Mouse (Mus musculus) gonadal fat pad, adult 2 months (tissue): Measurements from ENCODE around the gene Amz1. TPM values are rescaled to one million over a fixed set of nuclear protein-coding genes. Genes with fewer than 3 reads are reported as not detected.

Source experiments
- DNase-seq: peaks from one replicate; pipeline ENCODE4 v3.0.0-alpha.2; 2012; ENCODE audit warnings: low read depth
- polyA plus RNA-seq: library from polyadenylated mRNA; depleted of rRNA; stranded (reverse); fragments of >200 nt; gene quantifications from 2 replicates; pipeline ENCODE4 v1.2.3, GENCODE M21; 2012; rRNA removed

Gene Amz1
- polyA plus RNA-seq, result 1.8 TPM in 2 replicates

DNA sequence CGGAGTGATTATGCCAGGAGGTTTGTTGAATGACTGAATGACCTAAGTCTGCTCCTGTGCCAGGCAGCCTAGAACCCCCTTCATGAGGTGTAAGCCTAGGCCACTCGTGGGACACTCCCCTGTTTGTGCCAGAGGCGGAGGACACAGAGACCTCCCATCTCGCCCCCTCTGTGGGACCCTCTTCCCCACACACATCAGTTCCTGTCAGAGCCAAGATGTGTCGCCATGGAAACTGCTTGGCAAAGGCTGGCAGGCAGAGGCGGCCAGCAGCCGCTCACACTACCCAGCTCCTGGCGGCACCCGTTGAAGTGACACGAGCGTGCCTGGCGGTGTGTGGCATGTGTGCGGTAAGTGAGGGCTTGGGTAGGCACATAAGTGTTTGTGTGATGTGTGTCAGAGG lies at the start of gene Amz1:
Gene Amz1, plus strand, starts transcription at position 306 of the 400 bp plus-strand sequence.
- DNase-seq, result no peak

DNA sequence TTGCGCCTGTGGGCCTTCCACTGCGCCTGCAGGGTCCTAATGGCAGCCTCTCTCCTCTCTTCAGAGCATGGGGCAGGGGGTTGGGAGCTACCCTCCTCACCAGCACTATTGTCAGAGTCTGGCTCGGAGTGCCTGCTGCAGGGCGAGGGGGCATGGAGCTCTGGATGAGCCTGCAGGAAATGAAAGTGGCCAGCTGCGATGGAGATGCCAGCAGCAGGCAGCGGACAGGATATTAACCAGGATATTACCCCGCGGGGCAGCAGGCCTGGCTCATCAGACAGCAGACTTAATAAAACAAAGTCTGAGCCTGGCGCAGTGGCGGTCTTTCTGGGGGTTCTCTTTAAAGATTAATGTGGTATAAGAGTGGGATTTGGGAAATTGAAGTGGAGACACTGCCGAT lies 48.8 kb upstream of the Amz1 start:
- DNase-seq, result no peak

DNA sequence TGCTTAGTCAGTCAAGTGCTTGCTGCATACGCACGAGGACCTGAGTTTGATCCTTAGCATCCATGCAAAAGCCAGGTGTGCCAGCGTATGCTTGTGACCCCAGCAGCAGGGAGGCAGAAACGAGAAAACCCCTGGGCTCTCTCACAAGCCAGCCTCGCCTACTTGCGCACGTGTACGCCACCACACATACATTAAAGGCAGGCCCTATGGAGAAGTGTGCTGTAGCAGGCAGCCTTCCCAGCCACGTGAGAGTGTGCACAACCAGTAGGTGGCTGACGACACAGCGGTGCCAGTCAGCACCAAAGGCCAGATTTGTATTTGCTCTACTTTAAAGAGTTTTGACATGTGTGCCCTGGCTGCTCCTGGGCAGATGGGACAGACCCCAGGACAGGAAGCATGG lies 48.3 kb upstream of the Amz1 start:
- DNase-seq, result no peak

DNA sequence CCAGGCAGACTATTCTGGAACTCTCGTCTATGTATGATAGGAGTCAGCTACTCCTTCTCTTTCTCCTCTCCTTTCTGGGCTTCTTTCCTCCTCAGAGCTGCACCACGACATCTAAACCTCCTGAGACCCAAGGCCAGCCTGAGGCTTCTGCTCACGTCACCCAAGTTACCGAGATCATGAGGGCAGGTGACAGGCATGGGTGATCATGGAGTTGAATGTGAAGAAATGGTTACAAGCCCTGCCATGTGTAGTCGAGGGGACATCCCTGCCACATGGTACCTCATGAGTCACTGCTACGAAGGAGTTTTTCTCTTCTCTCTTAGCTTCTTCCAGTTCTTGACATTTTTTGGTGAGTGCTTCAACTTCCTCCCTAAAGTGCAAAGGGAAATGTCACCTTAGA lies 46.8 kb upstream of the Amz1 start:
- no peak for DNase-seq

DNA sequence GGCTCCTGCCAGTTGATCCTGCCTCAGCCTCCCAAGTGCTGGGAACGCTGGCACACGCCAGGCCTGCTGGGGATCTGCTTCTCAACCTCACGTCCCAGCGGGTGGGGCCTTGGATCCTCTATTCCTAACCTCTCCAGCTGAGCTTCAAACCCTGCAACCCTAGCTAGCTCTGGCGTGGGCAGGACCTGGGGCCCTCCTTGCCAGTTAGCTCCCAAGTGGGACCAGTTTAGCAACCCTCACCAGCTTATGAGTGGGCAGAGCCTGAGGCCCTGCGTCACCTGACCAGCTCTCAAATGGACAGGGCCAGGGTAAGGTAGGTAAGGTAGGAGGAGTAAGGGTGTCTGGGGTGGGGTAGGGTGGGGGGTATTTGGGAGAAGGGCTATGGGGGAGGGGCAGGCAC lies 43.9 kb upstream of the Amz1 start:
- no peak for DNase-seq

GRCm38 (mm10) chr5:140680950-140681349 lies 43.0 kb upstream of the Amz1 start:
- DNase-seq, result no peak

DNA sequence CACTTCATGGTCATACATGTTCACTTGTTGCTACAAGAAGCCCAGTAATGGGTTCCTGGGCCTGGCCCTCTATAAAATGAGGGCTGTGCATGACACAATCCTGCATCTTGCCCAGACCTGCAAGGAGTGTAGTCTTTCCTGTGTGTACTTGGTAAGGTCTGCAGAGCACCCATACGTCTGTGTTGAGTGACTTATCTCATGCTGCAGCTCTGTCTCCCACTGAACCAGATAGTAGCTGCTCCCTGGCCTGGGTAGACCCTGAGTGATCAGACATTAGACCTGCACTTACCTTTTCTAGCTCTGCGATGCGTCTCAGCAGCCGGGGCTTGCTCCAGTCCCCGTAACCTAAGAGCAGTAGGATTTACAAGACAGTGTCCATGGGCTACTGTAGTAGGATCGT lies 41.8 kb upstream of the Amz1 start:
- DNase-seq, result no peak

- DNase-seq, result no peak
Observed at GRCm38 (mm10) chr5:140684343-140685148, 39.4 kb upstream of the Amz1 start.

GRCm38 (mm10) chr5:140688434-140688833 lies 35.5 kb upstream of the Amz1 start:
- DNase-seq, result no peak

DNA sequence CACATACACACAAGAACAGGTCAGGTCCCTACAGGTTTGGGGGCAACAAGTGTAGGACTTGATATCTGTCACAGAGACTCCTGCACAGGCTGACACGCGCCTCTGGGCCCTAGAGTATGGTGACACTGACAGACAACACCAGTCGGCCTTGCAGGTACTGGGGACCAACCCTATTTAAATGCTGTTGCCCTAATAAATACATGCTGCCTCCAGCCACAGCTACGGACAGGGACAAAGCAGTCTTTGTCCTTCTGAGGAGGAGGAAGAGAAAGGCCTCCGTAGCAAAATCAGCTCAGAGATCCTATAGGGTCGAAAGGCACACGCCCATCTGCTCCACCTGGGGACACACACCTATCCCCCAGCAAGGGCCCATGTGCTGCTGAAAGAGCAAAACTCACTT lies 27.9 kb upstream of the Amz1 start:
- no peak for DNase-seq

- DNase-seq, result no peak
Observed at GRCm38 (mm10) chr5:140699776-140700175, 24.2 kb upstream of the Amz1 start.

DNA sequence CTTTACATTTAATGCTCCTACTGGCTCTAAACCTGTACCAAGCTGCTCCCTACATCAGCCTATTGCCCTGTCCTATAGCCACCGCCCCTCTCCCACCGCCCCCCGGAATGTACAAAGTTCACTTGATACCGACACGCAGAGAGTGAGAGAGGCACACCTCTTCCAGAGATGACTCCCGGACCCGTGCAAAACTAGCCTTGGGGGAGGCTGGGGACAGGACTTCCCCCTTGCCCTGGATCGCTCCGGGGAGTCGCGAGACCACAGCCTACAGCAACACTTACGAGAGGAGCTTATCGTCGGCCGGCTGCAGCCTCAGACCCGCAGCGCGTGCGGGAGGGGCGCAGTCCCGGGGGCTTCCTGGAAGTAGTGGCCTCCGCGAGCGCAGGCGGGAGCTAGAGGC lies 22.3 kb upstream of the Amz1 start:
- DNase-seq, result no peak

DNA sequence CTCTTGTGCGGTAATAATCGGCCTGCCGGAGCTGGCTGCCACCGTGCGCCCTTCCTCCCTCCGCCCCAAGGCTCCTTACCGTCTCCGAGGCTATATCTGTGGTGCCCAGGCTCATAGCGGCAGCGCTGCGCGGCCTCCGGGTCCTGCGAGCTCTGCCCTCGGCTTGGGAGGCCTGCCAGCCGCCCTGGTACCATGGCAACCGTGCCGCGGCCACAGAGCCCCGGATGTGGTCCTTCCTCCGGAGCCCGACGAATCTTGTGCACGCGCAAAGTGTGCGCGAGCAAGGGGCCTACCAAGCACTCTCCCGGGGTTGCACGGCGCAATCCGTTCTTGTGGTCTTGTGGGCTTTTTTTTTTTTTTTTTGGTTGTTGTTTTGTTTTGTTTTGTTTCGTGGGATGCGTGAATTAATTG lies 21.8 kb upstream of the Amz1 start, which contains the start of gene Iqce:
Gene Iqce, minus strand, starts transcription at position 276 of the 411 bp plus-strand sequence.
- no peak for DNase-seq

GRCm38 (mm10) chr5:140702618-140703175 lies 21.2 kb upstream of the Amz1 start:
- DNase-seq, result no peak

DNA sequence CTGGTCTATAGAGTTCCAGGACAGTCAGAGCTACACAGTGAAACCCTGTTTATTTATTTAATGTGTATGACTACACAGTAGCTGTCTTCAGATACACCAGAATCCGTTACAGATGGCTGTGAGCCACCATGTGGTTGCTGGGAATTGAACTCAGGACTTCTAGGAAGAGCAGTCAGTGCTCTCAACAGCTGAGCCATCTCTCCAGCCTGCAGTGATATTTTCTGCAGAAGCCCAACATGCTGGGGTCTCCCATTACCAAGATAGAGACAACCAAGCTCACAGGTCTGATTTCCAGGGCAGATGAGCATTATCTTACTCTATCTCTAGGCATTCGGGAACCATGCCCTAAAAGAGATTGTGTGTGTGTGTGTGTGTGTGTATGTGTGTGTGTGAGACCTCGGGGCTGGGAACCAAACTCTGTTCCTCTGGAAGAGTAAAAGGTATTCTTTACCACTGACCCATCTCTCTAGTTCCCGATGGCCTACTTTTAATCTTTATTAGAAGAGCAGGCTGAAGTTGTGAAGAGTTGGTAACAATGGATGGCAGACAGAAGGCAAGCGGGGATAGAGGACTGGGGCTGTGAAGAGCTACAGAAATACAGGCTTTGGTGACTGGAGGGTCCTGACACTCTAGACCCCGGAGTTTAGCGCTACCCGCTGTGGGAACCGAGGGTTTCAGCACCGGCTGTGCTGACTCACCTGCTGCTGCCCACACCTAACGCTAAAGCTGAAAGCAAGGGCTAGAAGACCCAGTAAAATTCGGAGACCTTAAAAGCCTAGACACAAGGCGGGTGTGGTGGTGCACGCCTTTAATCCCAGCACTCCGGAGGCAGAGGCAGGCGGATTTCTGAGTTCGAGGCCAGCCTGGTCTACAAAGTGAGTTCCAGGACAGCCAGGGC lies 20.2 kb upstream of the Amz1 start:
- DNase-seq, result no peak

DNA sequence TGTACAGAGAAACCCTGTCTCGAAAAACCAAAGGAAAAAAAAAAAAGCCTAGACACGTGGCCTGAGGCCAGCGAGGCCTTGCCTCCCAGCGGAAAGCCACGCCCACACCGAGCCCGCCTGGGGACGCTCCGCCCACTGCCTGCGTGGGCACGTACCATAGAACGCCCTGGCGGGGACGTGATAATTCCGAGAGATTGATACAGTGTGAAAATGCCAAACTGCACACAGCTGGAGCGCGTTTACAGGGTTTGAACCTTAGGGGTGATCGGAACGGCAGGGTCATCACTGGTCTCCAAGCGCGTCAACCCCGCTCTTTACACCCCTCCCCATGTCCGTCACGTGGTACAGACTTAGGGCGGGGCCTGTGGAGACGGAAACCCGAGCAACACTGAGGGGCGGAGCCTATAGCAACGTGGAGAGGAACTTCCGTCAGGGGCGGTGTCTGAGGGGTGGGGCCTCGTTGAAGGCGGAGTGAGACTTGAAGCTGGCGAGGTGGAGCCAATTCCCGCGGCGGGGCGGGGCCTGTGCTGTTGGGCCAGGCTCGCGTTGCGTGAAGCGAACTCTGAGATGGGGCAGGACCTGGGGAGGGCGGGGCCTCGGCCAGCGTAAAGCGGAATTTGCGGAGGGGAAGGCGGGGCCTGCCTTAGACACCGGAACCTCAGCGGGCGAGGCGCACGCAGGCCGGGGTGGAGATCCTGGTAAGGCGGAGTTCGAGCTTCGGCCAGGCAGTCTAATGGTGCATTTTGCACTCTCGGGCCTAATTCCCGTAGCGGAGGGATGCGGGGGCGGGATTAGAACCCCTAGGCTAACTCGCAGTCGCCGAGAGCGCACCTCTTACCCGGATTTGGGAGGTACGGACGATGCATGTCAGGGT lies 19.3 kb upstream of the Amz1 start, which contains the start of gene Brat1:
Gene Brat1, plus strand, starts transcription at position 634 of the 874 bp plus-strand sequence.
- DNase-seq, result peak; percentile 83

DNA sequence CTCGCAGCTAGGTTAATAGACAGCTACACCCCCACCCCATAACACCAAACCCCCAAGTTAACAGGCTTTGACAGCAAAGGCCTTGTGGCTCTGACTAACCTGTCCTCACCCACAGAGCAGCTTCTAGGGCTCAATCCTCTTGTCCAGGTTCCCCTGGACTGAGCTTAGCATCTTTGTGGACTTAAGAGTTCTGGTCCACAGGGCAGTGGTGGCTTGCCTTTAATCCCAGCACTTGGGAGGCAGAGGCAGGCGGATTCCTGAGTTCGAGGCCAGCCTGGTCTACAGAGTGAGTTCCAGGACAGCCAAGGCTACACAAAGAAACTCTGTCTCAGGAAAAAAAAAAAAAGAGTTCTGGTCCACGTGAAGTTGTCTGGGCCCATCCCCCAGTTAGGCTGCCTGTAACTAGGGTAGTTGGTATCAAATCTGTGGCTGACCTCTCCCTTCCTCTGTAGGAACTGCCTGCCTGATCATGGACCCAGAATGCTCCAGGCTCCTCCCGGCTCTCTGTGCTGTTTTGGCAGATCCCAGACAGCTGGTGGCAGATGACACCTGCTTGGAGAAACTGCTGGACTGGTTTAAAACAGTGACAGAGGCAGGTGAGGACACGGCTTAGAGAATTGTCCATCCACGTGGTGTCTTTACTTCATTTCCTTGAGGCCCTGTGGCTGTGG lies 18.3 kb upstream of the Amz1 start:
- DNase-seq, result no peak

DNA sequence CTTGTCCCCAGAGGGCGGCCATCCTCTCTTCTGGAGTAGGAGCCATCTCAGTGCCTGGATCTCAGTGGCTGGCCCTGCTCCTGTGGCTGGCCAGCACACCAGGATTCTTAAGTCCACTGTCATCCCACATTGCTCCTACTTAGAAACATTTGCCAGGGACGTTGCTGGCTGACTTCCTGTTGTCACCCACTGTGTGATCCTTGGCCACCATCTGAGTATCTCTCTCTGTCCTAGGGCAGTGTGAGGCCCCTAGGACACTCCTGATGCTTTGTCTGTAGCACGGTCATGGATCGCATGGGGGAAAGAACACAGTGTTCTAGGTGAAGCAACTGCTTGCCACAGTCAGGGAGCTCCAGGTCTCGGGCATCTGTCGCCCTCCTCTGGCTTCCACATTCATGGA lies 13.6 kb upstream of the Amz1 start:
- DNase-seq, result peak; percentile 51

DNA sequence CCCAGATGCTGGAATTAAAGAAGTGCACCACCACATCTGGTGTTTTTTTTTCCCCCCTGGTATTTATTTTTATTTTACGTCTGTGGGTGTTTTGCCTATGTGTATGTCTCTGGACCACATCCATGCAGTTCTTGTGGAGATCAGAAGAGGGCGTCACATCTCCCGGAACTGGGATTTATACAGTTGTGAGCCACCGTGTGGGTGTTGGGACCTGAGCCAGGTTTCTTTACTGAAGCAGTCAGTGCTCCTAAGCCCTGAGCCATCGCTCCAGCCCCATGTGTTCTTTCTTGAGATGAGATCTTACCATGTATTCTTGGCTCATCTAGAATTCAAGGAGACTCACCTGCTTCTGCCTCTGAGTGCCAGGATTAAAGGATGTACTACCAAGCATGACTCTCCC lies 12.9 kb upstream of the Amz1 start:
- no peak for DNase-seq

DNA sequence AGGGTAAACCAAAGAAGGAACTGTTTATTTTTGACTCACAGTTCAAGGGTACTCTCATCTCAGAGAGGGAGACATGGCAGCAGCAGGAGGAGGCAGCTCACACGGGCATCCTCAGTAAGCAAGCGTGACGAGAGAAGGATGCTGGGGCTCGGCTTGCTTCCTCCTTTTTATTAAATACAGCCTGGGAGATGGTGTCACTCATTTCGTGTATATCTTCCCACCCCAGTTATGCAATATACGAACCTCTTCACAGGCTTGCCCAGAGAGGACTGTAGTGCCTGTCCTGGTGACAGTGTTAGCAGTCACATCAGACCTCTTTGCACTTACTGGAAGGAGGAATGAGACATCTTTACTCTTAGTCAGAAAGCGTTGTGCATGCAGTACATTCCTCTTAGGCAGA lies 3.2 kb upstream of the Amz1 start:
- DNase-seq, result no peak

DNA sequence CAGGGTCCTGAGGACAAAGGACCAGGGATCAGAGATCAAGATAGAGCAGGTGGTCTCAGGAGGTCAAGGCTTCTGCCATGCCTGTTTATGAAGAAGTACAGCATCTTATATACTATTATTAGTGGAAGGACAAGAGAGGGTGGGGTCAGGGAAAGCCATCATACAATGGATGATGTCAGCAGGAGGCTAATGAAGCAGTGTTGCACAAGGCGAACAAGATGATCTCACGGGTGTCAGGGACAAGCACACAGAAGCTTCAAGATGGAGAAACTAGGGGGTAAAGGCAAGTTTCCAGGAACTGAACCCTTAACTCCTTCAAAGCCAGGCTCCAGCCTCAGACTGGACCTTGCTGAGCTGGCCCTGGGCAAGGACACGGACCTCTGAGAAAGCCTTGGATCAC lies 1.8 kb upstream of the Amz1 start:
- no peak for DNase-seq
